Mouse (Mus musculus) left cerebral cortex, postnatal 10 days (tissue): ENCODE results near the gene Aqp12. TPM values are rescaled to one million over a fixed set of nuclear protein-coding genes. Genes with fewer than 3 reads are reported as not detected.
A peak's percentile ranks its signal among the peaks of the same experiment; 100 is the strongest.
"Not testable (repeated sequence)": the region's sequence is repeated elsewhere in the genome, so short reads cannot be mapped to it uniquely, and the experiment has no call there.

Source experiments
- DNase-seq, 2 experiments: peaks; one replicate each; pipeline ENCODE4 v3.0.0; 2021 to 2022; ENCODE audit warnings: low spot score in 2 of 2, mixed read lengths in 1 of 2; ENCODE audit errors: extremely low spot score in 1 of 2
- intact Hi-C: fragments of 180-260 bp; cut with DNase I; formaldehyde crosslinking; loops from one replicate; pipeline ENCODE4 v1.15.1; 2025
- total RNA-seq, 2 experiments: library from RNA; stranded (reverse); gene quantifications; 2 replicates each; pipeline ENCODE4 v1.2.3; 2021

Aqp12 gene
- not detected for total RNA-seq

GRCm38 (mm10) chr1:93006061-93006460 is at the start of gene Aqp12:
Gene Aqp12 (plus strand): TSS chr1:93006334.
- intact Hi-C loops: loop anchor here (5.0 kb wide), 1 partner anchor 34 kb away; no protein-coding TSS in a partner anchor
- DNase-seq: no peak

GRCm38 (mm10) chr1:92956571-92957335 is 49.4 kb upstream of the Aqp12 start:
- intact Hi-C loops: loop anchor here (2.0 kb wide), 1 partner anchor 56 kb away; no protein-coding TSS in a partner anchor
- peak; percentile 53 to 65 for DNase-seq

GRCm38 (mm10) chr1:92958999-92959398 is 47.1 kb upstream of the Aqp12 start:
- intact Hi-C loops: no loop called here

GRCm38 (mm10) chr1:92970791-92971190 is 35.3 kb upstream of the Aqp12 start:
- intact Hi-C loops: loop anchor here (5.0 kb wide), 1 partner anchor 37 kb away; the partner anchor contains the start of gene Aqp12
- DNase-seq: not testable (repeated sequence)

More at GRCm38 (mm10) chr1:92958999-92959398, 47.1 kb upstream of the Aqp12 start:
- DNase-seq: no peak

- intact Hi-C loops: loop anchor here (5.0 kb wide), 1 partner anchor 35 kb away; the partner anchor contains the start of gene Aqp12
- DNase-seq: no peak
Measured at GRCm38 (mm10) chr1:92971879-92972795, 34.0 kb upstream of the Aqp12 start.

- DNase-seq: peak; percentile 26 to 72
- intact Hi-C loops: loop anchor here (5.0 kb wide), 1 partner anchor 34 kb away; the partner anchor contains the start of gene Aqp12
Measured at GRCm38 (mm10) chr1:92972854-92973253, 33.3 kb upstream of the Aqp12 start.

GRCm38 (mm10) chr1:92976141-92976566 is 30.0 kb upstream of the Aqp12 start:
- intact Hi-C loops: no loop called here
- peak in 1 of 2 experiments; percentile 29 for DNase-seq

GRCm38 (mm10) chr1:92978645-92979044 is 27.5 kb upstream of the Aqp12 start:
- DNase-seq: peak in 1 of 2 experiments; percentile 13
- intact Hi-C loops: no loop called here

GRCm38 (mm10) chr1:92979073-92979602 is 27.0 kb upstream of the Aqp12 start:
- intact Hi-C loops: no loop called here
- DNase-seq: peak in 1 of 2 experiments; percentile 21

GRCm38 (mm10) chr1:92981056-92981845 is 24.9 kb upstream of the Aqp12 start:
- intact Hi-C loops: no loop called here
- peak in 1 of 2 experiments; percentile 29 for DNase-seq

- peak in 1 of 2 experiments; percentile 18 for DNase-seq
- intact Hi-C loops: no loop called here
Measured at GRCm38 (mm10) chr1:92982931-92983605, 23.1 kb upstream of the Aqp12 start.

- DNase-seq: peak in 1 of 2 experiments; percentile 15
- intact Hi-C loops: no loop called here
Measured at GRCm38 (mm10) chr1:92984999-92985398, 21.1 kb upstream of the Aqp12 start.

- intact Hi-C loops: no loop called here
- no peak for DNase-seq
Measured at GRCm38 (mm10) chr1:92988894-92989293, 17.2 kb upstream of the Aqp12 start.

GRCm38 (mm10) chr1:92989891-92990290 is 16.2 kb upstream of the Aqp12 start:
- intact Hi-C loops: no loop called here
- peak in 1 of 2 experiments; percentile 2 for DNase-seq

- intact Hi-C loops: no loop called here
Measured at GRCm38 (mm10) chr1:92992214-92992855, 13.8 kb upstream of the Aqp12 start.

GRCm38 (mm10) chr1:92992880-92993279 is 13.3 kb upstream of the Aqp12 start:
- DNase-seq: no peak
- intact Hi-C loops: no loop called here

More at GRCm38 (mm10) chr1:92992214-92992855, 13.8 kb upstream of the Aqp12 start:
- DNase-seq: no peak

- intact Hi-C loops: loop anchor here (5.0 kb wide), 1 partner anchor 37 kb away; no protein-coding TSS in a partner anchor
- DNase-seq: no peak
Measured at GRCm38 (mm10) chr1:93009196-93009595, 3.1 kb downstream of the Aqp12 start.
